Comparison of ENCODE assay signal across 22 mouse cellular contexts in genomic region chr7:115398202-115398601, GRCm38 (mm10).
"Had no signal": no experiment of that assay in that cellular context is flagged by ENCODE, and none has a peak within 500 bp of the region (broad histone marks: within the 10 kb centered on the region; RNA-seq: fewer than 3 reads in every experiment).

No protein-coding gene starts in this region.

- H3K9me3 ChIP-seq: megakaryocyte, embryonic 14.5 days; midbrain, embryonic 10.5 days; midbrain, embryonic 13.5 days; neural tube, embryonic 13.5 days; stomach, embryonic 15.5 days had no signal

- H3K4me1 ChIP-seq: midbrain, embryonic 13.5 days; neural tube, embryonic 13.5 days; stomach, embryonic 15.5 days had no signal

- ATAC-seq: liver, postnatal 0 days; lung, postnatal 0 days; midbrain, embryonic 13.5 days; midbrain, embryonic 16.5 days had no signal

- H3K27me3 ChIP-seq: midbrain, embryonic 13.5 days; neural tube, embryonic 13.5 days; stomach, embryonic 15.5 days had no signal

- H3K4me2 ChIP-seq: liver, embryonic 11.5 days; lung, embryonic 14.5 days; midbrain, embryonic 13.5 days; neural tube, embryonic 13.5 days; stomach, embryonic 15.5 days had no signal

- DNase-seq: kidney, adult 11 months; kidney, adult 8-10 months; kidney, postnatal 14 days; kidney, postnatal 4 days; liver, postnatal 0 days; lung, embryonic 14.5 days; retina, postnatal 1 day; right cerebral cortex, postnatal 25 days; spleen, adult 18-20 months; thymus, adult 2 months; thymus, postnatal 14 days; thymus, postnatal 4 days had no signal

- H3K27ac ChIP-seq: liver, embryonic 14.5 days; midbrain, embryonic 10.5 days; midbrain, embryonic 13.5 days; neural tube, embryonic 13.5 days; stomach, embryonic 15.5 days had no signal

- H3K36me3 ChIP-seq: midbrain, embryonic 10.5 days; midbrain, embryonic 13.5 days; neural tube, embryonic 13.5 days; stomach, embryonic 15.5 days had no signal

- H3K9ac ChIP-seq: liver, embryonic 14.5 days; liver, postnatal 0 days; lung, embryonic 14.5 days; midbrain, embryonic 13.5 days; neural tube, embryonic 13.5 days; stomach, embryonic 15.5 days had no signal

- H3K4me3 ChIP-seq: megakaryocyte, embryonic 14.5 days; midbrain, embryonic 10.5 days; midbrain, embryonic 13.5 days; myocyte; neural tube, embryonic 13.5 days; stomach, embryonic 15.5 days had no signal
